Comparison of ENCODE assay signal across 14 mouse cellular contexts in genomic region chr8:87128593-87128992, GRCm38 (mm10).
DNase-seq lines count a peak whose midpoint lies in the region; ATAC-seq lines count a peak whose summit lies in the region.
"Had no signal": no experiment of that assay in that cellular context is flagged by ENCODE, and none has a peak within 500 bp of the region (broad histone marks: within the 10 kb centered on the region; RNA-seq: fewer than 3 reads in every experiment).

No protein-coding gene starts in this region.

- H3K9ac ChIP-seq in hindbrain, embryonic 13.5 days = no peak overlapping the region
- H3K9ac ChIP-seq in midbrain, embryonic 15.5 days = no peak overlapping the region
- H3K9ac ChIP-seq: embryonic facial prominence, embryonic 12.5 days; liver, embryonic 15.5 days had no signal

- H3K27ac ChIP-seq in hindbrain, embryonic 13.5 days = no peak overlapping the region
- H3K27ac ChIP-seq in hindbrain, embryonic 10.5 days = no peak overlapping the region
- no peak overlapping the region for H3K27ac ChIP-seq in midbrain, embryonic 15.5 days
- H3K27ac ChIP-seq: embryonic facial prominence, embryonic 12.5 days; liver, embryonic 15.5 days had no signal

- 0 out of 2 replicates have a peak, but pooled peaks have one; percentile 46 for ATAC-seq in hindbrain, embryonic 13.5 days (ENCODE audit: low FRiP score)
- ATAC-seq in midbrain, embryonic 15.5 days (replicated peaks) = no peak

- H3K4me1 ChIP-seq in hindbrain, embryonic 13.5 days (replicated peaks) = peaks cover 14% of the 10 kb centered on the region; the same call in 1 of the 2 replicates
- H3K4me1 ChIP-seq in hindbrain, embryonic 10.5 days (replicated peaks) = peaks cover 12% of the 10 kb centered on the region
- H3K4me1 ChIP-seq in midbrain, embryonic 15.5 days = no peaks in the 10 kb centered on the region
- H3K4me1 ChIP-seq: embryonic facial prominence, embryonic 12.5 days; liver, embryonic 15.5 days had no signal

- H3K27me3 ChIP-seq in hindbrain, embryonic 13.5 days = no peaks in the 10 kb centered on the region
- H3K27me3 ChIP-seq in hindbrain, embryonic 10.5 days (ENCODE audit: insufficient read depth, poor library complexity, severe bottlenecking) = peaks cover 11% of the 10 kb centered on the region; the same call in 1 of the 2 replicates
- no peaks in the 10 kb centered on the region for H3K27me3 ChIP-seq in midbrain, embryonic 15.5 days (replicated peaks)
- H3K27me3 ChIP-seq: embryonic facial prominence, embryonic 12.5 days; liver, embryonic 15.5 days had no signal

- no peak for DNase-seq in hindbrain, embryonic 10.5 days (ENCODE audit: low spot score)
- peak; percentile 91 for DNase-seq in cerebellum, adult 11-12 months
- peak; percentile 85 to 88 for DNase-seq in cerebellum, postnatal 36 days
- DNase-seq in right cerebral cortex, postnatal 10 days (ENCODE audit: low spot score in 2 of 2) = peak; percentile 33 to 47
- DNase-seq in lung, postnatal 36 days = no peak
- DNase-seq in gastrocnemius, adult 8-10 months (ENCODE audit: low spot score in 2 of 2) = no peak
- DNase-seq: adrenal gland, postnatal 14 days; heart, adult 18-20 months; kidney, postnatal 25 days; retina, postnatal 1 day had no signal

- no peak overlapping the region for H3K4me3 ChIP-seq in hindbrain, embryonic 13.5 days
- no peak overlapping the region for H3K4me3 ChIP-seq in hindbrain, embryonic 10.5 days
- no peak overlapping the region for H3K4me3 ChIP-seq in midbrain, embryonic 15.5 days
- H3K4me3 ChIP-seq: embryonic facial prominence, embryonic 12.5 days; liver, embryonic 15.5 days had no signal

- H3K36me3 ChIP-seq in hindbrain, embryonic 13.5 days = no peaks in the 10 kb centered on the region
- H3K36me3 ChIP-seq in hindbrain, embryonic 10.5 days = no peaks in the 10 kb centered on the region
- no peaks in the 10 kb centered on the region for H3K36me3 ChIP-seq in midbrain, embryonic 15.5 days (replicated peaks)
- H3K36me3 ChIP-seq: embryonic facial prominence, embryonic 12.5 days; liver, embryonic 15.5 days had no signal

- H3K4me2 ChIP-seq in hindbrain, embryonic 13.5 days = no peak overlapping the region
- H3K4me2 ChIP-seq in midbrain, embryonic 15.5 days = no peak overlapping the region
- H3K4me2 ChIP-seq: embryonic facial prominence, embryonic 12.5 days; liver, embryonic 15.5 days had no signal

- H3K9me3 ChIP-seq in hindbrain, embryonic 13.5 days = no peaks in the 10 kb centered on the region
- H3K9me3 ChIP-seq in hindbrain, embryonic 10.5 days = no peaks in the 10 kb centered on the region
- H3K9me3 ChIP-seq in midbrain, embryonic 15.5 days = no peaks in the 10 kb centered on the region
- H3K9me3 ChIP-seq: embryonic facial prominence, embryonic 12.5 days; liver, embryonic 15.5 days had no signal

- 45% methylated on average over 4 of the region's 4 CpGs for WGBS in hindbrain, embryonic 13.5 days
- WGBS in hindbrain, embryonic 10.5 days = 62% methylated on average over 4 of the region's 4 CpGs
- 41% methylated on average over 4 of the region's 4 CpGs for WGBS in midbrain, embryonic 15.5 days

Comparison
In these comparisons a context has a peak if more than half of its experiments do, and no peak if none do; other contexts are left out.
1. DNase-seq: peak in cerebellum, adult 11-12 months (single experiment), cerebellum, postnatal 36 days (2 of 2) and right cerebral cortex, postnatal 10 days (2 of 2); none in hindbrain, embryonic 10.5 days (single experiment), lung, postnatal 36 days (single experiment) and gastrocnemius, adult 8-10 months (0 of 2).